Mouse (Mus musculus) cerebellum, adult 11-12 months (tissue): ENCODE results near the gene Gcn1l1.
"Not testable (repeated sequence)": the region's sequence is repeated elsewhere in the genome, so short reads cannot be mapped to it uniquely, and the experiment has no call there.

Source experiments
- DNase-seq: peaks from one replicate; pipeline ENCODE4 v3.0.0; 2022

The Gcn1l1 gene

GRCm38 (mm10) chr5:115560336-115560905 is 4.6 kb upstream of the Gcn1l1 start:
- DNase-seq, result no peak

- DNase-seq, result peak; percentile 9
These were observed 1.1 kb upstream of the Gcn1l1 start for GRCm38 (mm10) chr5:115563771-115564585.

- no peak for DNase-seq
These were observed 349 bp downstream of the Gcn1l1 start for GRCm38 (mm10) chr5:115565403-115565802.

GRCm38 (mm10) chr5:115568681-115569080 is 3.6 kb downstream of the Gcn1l1 start:
- no peak for DNase-seq

GRCm38 (mm10) chr5:115569308-115569707 is 4.3 kb downstream of the Gcn1l1 start:
- DNase-seq, result no peak

- DNase-seq, result no peak
These were observed 4.7 kb downstream of the Gcn1l1 start for GRCm38 (mm10) chr5:115569721-115570120.

GRCm38 (mm10) chr5:115571086-115571485 is 6.0 kb downstream of the Gcn1l1 start:
- no peak for DNase-seq

GRCm38 (mm10) chr5:115572679-115573535 is 7.9 kb downstream of the Gcn1l1 start:
- no peak for DNase-seq

GRCm38 (mm10) chr5:115574992-115575391 is 9.9 kb downstream of the Gcn1l1 start:
- DNase-seq, result no peak

GRCm38 (mm10) chr5:115577686-115578085 is 12.6 kb downstream of the Gcn1l1 start:
- DNase-seq, result not testable (repeated sequence)

- DNase-seq, result no peak
These were observed 13.9 kb downstream of the Gcn1l1 start for GRCm38 (mm10) chr5:115578922-115579321.

GRCm38 (mm10) chr5:115579363-115579762 is 14.3 kb downstream of the Gcn1l1 start:
- no peak for DNase-seq

GRCm38 (mm10) chr5:115580229-115581001 is 15.4 kb downstream of the Gcn1l1 start:
- no peak for DNase-seq

- DNase-seq, result no peak
These were observed 16.6 kb downstream of the Gcn1l1 start for GRCm38 (mm10) chr5:115581662-115582061.

- DNase-seq, result no peak
These were observed 20.6 kb downstream of the Gcn1l1 start for GRCm38 (mm10) chr5:115585616-115586015.

- DNase-seq, result no peak
These were observed 21.1 kb downstream of the Gcn1l1 start for GRCm38 (mm10) chr5:115586166-115586565.

- no peak for DNase-seq
These were observed 21.7 kb downstream of the Gcn1l1 start for GRCm38 (mm10) chr5:115586780-115587179.

GRCm38 (mm10) chr5:115591028-115591427 is 26.0 kb downstream of the Gcn1l1 start:
- no peak for DNase-seq

GRCm38 (mm10) chr5:115591506-115591905 is 26.5 kb downstream of the Gcn1l1 start:
- no peak for DNase-seq

GRCm38 (mm10) chr5:115603561-115603960 is 38.5 kb downstream of the Gcn1l1 start:
- no peak for DNase-seq

- no peak for DNase-seq
These were observed 46.5 kb downstream of the Gcn1l1 start for GRCm38 (mm10) chr5:115611566-115611965.

GRCm38 (mm10) chr5:115613332-115613731 is 48.3 kb downstream of the Gcn1l1 start:
- no peak for DNase-seq

GRCm38 (mm10) chr5:115614948-115615347 is 49.9 kb downstream of the Gcn1l1 start:
- DNase-seq, result no peak
